Mouse (Mus musculus) heart, postnatal 10 days (tissue): ENCODE measurements around the gene Tnnc1. TPM values are rescaled to one million over a fixed set of nuclear protein-coding genes. Genes with fewer than 3 reads are reported as not detected.

Experiments used
- DNase-seq, 2 experiments: peaks; one replicate each; pipeline ENCODE4 v3.0.0; 2021
- intact Hi-C: fragments of 180-260 bp; cut with DNase I; formaldehyde crosslinking; loops from one replicate; pipeline ENCODE4 v1.15.1; 2025
- total RNA-seq, 2 experiments: library from RNA; stranded (reverse); gene quantifications; 2 replicates each; pipeline ENCODE4 v1.2.3; 2021

Tnnc1 gene
- total RNA-seq, 2 experiments from 2014 or later: 5,439 to 5,458 TPM

DNA sequence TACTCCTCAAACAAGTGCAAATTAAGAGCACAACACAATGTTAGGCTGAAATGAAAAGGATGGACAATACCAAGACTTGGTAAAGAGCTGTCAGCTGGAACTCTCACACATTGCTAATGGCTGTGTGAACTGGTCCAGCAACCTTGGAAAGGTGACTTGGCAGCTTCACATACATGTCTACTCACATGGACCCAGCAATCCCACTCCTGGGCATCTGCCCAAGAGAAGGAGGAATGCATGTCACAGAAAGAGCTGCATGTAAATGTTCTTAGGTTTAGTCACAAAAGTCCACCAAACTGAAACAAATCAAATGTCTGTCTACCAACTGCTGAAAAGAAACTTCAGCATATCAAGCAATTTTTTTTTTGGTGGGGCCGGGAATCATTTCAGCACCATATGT lies 37.8 kb downstream of the Tnnc1 start:
- intact Hi-C loops: no loop called here
- no peak for DNase-seq

DNA sequence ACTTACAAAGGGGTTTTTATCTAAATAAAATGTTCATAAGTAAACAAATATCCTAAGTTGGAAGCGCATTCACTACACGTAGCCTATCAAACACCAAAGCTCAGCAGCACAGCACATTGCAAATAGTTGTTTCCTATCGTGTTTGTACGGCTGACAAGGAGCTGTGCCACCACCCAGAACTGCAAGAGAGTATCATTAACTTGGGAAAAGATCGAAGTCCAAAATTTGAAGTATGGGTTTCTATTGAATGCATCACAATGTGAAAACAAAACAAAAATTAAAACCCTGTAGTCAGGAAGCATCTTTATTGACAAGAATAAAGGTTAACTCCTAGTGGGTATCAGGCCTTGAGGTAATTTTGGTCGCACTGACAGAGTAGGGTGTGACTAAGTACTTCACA lies 40.3 kb downstream of the Tnnc1 start:
- intact Hi-C loops: no loop called here
- no peak for DNase-seq

DNA sequence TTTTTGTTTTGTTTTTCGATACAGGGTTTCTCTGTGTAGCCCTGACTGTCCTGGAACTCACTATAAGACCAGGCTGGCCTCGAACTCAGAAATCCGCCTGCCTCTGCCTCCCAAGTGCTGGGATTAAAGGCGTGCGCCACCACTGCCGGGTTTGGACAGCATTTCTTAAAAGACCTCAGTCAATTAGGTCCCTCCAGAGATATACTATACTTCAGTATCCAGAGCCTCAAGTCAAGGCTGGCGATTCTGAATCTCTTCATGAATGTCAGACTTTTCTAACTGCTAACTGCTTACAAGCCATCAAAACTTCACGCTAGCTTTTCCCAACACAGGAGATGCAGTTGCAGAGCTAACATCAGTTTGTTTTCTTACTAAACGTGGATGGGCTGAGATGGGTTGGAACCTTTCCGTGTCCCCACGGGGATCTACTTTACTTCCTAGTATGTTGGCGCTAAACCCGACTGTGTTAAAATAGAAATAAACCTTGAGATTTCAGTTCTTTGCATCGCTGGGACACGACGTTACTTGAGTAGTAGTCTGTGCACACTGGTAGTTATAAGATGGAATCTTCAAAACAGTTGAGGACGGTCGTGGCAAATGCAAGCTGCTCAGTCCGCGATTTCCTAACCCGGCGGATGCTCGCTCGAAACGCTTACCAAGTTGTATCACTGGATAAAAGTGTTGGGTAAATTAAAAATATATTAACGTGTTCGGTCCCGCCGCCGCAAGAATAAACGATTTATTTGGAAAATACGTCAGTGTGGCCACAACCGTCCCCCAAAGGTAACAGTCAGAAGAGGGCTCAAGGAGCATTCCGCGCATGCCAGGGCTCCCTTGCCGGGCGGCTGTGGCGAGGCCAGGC lies 42.3 kb downstream of the Tnnc1 start:
- intact Hi-C loops: loop anchor here (5.0 kb wide), 2 partner anchors 87 to 123 kb away; partner anchors contain the start of genes Capn7 and Smim4

DNA sequence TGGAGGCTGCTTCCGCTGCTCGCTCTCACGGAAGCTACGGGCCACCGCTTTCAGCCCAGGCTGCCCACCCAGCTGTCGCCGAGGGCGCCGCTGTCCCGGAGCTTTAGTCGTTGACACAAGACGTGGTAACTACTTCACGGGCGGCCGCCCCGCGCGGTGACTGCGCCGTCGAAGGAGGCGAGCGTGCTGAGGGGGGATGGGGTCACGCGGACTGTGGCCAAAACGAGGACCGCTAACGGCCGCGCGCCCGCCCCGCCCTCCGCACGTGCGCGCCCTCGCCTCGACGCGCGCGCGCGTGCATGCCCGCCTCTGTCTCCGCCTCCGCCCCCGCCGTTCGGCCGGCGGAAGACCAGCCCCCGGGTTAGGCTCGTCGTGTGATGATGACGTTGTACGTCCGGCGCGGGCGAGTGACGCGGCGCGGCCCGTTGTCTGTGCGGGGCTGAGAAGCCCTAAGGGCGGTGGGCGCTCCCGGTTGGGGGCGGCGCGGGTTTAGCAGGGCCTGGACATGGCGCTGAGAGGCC lies 43.0 kb downstream of the Tnnc1 start, which contains the start of the genes Phf7 and Bap1:
Gene Phf7 (minus strand): TSS at position 234 of the 521 bp plus-strand sequence.
Gene Bap1 (plus strand): TSS at position 367 of the 521 bp plus-strand sequence.
- DNase-seq: peak; percentile 96 to 98

More for the DNA sequence above, 42.3 kb downstream of the Tnnc1 start:
- DNase-seq: no peak

DNA sequence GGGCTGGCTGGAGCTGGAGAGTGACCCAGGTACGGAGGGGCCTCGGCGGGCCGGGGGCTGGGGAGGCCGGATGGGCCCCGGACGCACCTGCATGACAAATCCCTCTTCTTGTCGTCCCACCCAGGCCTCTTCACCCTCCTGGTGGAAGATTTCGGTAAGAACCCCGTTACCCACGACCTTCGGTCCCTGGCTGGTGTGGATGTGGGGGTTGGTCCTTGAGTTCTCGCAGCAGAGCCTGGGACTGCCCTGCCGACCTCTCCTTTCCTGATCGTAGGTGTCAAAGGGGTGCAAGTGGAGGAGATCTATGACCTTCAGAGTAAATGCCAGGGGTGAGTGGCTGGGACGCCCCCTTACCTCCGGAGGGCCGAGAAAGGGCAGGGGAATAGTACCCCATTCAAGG lies 43.5 kb downstream of the Tnnc1 start:
- intact Hi-C loops: loop anchor here (5.0 kb wide), 2 partner anchors 86 to 124 kb away; partner anchors contain the start of genes Capn7 and Smim4
- DNase-seq: no peak

More for the DNA sequence above, 43.0 kb downstream of the Tnnc1 start, which contains the start of the genes Phf7 and Bap1:
- intact Hi-C loops: loop anchor here (5.0 kb wide), 2 partner anchors 86 to 124 kb away; partner anchors contain the start of genes Capn7 and Smim4

DNA sequence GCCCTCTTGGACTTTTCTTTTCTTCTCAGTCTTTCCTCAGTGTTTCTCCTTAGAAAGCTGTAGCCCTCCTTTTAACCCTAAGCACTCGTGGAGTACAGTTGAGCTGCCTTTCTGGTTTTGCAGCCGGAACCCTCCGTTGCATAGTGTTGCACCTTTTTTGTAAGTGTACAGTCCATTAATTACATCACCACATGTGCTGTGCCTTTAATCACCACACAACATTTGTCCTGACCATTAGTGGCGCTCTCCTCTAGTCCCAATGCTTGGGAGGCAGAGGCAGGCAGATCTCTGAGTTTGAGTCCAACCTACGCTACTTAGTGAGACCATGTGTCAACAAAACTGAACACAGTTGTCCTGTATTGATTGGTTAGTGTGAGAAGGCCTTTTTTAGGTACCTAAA lies 44.0 kb downstream of the Tnnc1 start:
- intact Hi-C loops: loop anchor here (5.0 kb wide), 2 partner anchors 85 to 125 kb away; partner anchors contain the start of genes Capn7 and Smim4
- DNase-seq: no peak

DNA sequence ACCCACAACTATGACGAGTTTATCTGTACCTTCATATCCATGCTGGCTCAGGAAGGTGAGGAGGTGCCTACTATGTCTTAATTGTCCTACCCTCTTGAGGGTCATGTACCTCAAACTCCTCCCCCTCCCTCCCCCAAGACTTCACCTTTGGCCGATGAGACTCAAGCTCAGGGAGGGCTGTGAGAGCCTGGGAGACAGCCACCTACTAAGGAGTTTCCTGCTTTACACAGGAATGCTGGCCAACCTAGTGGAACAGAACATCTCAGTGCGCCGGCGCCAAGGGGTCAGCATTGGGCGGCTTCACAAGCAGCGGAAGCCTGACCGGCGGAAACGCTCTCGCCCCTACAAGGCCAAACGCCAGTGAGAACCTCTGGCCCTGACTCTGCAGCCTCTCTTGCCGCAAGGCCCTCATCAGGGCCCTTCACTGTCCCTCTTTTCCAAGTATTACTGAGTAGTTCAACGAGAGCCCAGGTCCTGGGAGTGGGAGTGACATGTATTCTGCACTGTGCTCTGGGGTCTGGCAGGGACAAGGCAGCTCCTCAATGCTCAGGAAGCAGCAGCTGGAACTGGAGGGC lies 50.5 kb downstream of the Tnnc1 start:
- DNase-seq: no peak
- intact Hi-C loops: no loop called here

DNA sequence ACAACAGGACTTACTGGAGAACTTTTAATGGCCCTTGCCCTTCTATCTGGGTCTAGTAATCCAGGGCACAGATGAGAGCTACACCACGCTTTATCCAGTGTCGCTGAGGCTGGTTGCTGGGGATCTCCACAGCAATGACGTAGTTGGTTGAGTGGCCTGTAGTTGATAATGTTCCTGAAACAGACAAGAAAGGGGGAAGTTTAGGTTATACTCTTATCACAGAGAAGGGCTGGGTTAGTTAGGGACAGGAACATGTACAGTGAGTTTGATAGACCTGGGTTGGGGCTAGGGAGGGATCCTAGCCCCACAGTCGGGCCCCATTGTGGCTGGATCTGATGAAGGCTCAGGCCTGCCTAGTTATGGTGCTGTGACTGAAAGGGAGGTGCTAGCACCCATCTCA lies 52.3 kb downstream of the Tnnc1 start:
- DNase-seq: no peak
- intact Hi-C loops: no loop called here

DNA sequence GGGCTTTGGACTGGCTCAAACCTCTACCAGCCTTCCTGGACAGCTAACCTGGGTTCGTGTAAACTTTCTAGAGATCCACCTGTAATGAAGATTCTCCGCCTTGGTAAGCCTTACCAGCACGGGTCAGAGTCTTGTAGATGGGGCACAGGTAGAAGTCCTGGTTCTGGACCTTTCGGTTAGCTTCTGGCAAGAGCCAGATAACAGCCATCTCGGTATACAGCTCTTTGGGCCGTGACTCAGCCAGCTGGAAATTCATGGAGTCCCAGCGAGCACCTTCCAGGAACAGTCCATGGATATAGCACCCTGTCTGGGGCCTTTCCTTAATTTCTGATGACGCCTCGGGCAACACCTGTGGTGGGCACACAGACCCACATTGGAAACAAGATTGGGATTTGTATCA lies 52.8 kb downstream of the Tnnc1 start:
- DNase-seq: no peak
- intact Hi-C loops: no loop called here

Other genes with a start within 250 kb of the Tnnc1 start
- 10 to 100 TPM; 26.6 to 32.1 TPM for gene Glt8d1, start 206.9 kb upstream of the Tnnc1 start, total RNA-seq
- 100 to 1,000 TPM; 177 to 181 TPM for gene Spcs1, start 206.6 kb upstream of the Tnnc1 start, total RNA-seq
- 10 to 100 TPM; 78.8 to 82.5 TPM for gene Pbrm1, start 189.2 kb upstream of the Tnnc1 start, total RNA-seq
- 10 to 100 TPM; 28.2 to 31.4 TPM for gene Gnl3, start 189.2 kb upstream of the Tnnc1 start, total RNA-seq
- gene Smim4, start 79.4 kb upstream of the Tnnc1 start, total RNA-seq: 10 to 100 TPM; 92.2 to 93.5 TPM
- 10 to 100 TPM; 53.1 to 57.7 TPM for gene Nt5dc2, start 77.3 kb upstream of the Tnnc1 start, total RNA-seq
- 10 to 100 TPM; 77.3 to 78.9 TPM for gene Stab1, start 39.7 kb upstream of the Tnnc1 start, total RNA-seq
- gene Nisch, start 8.6 kb downstream of the Tnnc1 start, total RNA-seq: 100 to 1,000 TPM; 234 to 236 TPM
- 10 to 100 TPM; 15.1 to 16.9 TPM for gene Sema3g, start 9.5 kb downstream of the Tnnc1 start, total RNA-seq
- gene Phf7, start 43.0 kb downstream of the Tnnc1 start, total RNA-seq: 1 to 10 TPM; 5.2 to 6.0 TPM
- gene Bap1, start 43.1 kb downstream of the Tnnc1 start, total RNA-seq: 10 to 100 TPM; 51.1 to 55.0 TPM
- gene Dnah1, start 115.6 kb downstream of the Tnnc1 start, total RNA-seq: under 1 TPM; 0.17 to 0.22 TPM
- 10 to 100 TPM; 29.8 to 37.9 TPM for gene Capn7, start 128.3 kb downstream of the Tnnc1 start, total RNA-seq
- 10 to 100 TPM; 59.7 to 65.1 TPM for gene Sh3bp5, start 227.8 kb downstream of the Tnnc1 start, total RNA-seq